Mouse (Mus musculus) CH12.LX (cell line): Measurements from ENCODE around the gene Slc9a2.

Source experiments
- ELF1 ChIP-seq: IDR thresholded peaks from 2 replicates; pipeline ENCODE4 v1.6.1; 2014; ENCODE audit warnings: low read depth, mild to moderate bottlenecking, inconsistent platforms, low read length, improper control_type of control experiment
- POLR2A ChIP-seq: IDR thresholded peaks from 2 replicates; pipeline ENCODE4 v1.6.1; 2011; ENCODE audit warnings: low read depth, mild to moderate bottlenecking, improper control_type of control experiment, low read length

DNA sequence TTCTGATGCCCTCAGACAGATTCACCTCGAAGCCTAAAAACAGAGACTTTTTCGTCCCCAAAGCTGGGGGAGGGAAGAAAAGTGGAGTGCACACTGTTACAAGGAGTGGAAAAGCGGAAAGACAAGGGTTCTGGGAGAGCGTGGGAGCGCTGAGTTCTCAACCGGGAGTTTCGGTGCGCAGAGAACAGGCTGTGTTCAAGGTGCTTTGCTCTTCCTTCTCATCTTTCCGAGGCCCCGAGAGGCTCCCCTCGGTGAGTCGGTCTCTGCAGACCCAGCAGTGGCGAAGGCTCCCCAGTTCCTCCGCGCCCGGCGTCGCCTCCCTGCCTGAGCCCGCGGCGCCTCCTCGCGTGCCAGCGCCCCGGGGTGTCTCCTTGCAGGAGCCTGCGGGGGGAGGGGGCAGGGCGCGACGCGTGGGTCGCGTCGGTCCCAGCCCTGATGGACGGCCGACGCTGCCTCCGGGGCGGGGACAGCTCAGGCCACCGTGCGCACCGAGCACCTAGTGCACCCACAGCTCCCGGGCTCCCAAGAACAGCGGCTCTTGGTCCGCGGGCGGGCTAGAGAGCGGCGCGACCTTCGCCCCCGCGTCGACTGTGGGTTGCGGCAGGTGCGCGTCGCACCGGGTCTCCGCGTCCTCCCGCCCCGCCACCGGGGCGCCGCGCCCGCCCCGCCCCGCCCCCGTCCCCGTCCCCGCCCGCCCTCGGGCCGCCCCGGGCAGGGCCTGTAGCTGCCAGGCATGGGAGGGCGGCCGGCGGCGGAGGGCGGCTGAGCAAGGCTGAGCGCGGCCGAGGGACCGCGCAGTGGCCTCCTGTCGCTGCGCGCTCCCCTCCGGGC lies 709 bp downstream of the Slc9a2 start:
- TF ChIP-seq ELF1 (no peak), POLR2A (no peak)
